In the genomic region with DNA sequence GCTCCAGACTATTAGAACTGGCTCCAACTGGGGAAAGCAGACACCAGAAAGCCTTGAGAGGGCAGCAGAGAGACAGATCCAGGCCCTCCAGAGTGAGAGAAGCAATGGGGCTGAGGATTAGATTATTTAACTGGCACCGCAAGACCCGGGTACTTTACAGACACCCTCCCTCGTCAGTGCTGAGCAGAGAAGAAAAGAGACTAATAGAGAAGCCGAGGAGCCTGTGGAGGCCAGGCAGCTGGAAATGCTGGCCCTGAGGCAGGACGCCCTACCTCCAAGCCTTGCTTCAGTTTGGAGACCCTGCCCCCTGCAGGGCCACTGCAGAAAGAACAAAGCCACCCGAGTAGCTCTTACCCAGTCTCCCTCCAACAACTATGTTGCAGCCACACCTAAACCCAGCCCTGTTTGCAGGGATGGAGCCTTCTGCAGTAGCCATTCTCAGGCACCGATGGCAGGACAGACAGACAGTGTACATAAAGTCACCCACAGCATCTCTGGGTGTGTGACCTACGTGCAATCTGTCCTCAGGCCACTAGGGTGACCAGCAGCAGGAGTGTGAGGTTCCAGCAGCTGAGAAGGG, we compare ENCODE assay signal across 8 mouse cellular contexts.
DNase-seq lines count a peak whose midpoint lies in the region; ATAC-seq lines count a peak whose summit lies in the region.

No protein-coding gene starts in this region.

- DNase-seq in heart, postnatal 10 days: peak; percentile 37 to 46
- DNase-seq in heart, adult 9 months (ENCODE audit: low spot score in 2 of 2): no peak
- DNase-seq in ZHBTc4 (ENCODE audit: low read depth, low spot score) (peak; percentile 79), MN1 (ENCODE audit: low spot score) (no peak)
- DNase-seq in lung, postnatal 25 days (ENCODE audit: low spot score): peak; percentile 21
- DNase-seq in right cerebral cortex, postnatal 4 days: peak; percentile 34

- H3K27me3 ChIP-seq in forebrain, embryonic 15.5 days: no peaks in the 10 kb centered on the region
- H3K27me3 ChIP-seq in kidney, embryonic 16.5 days (ENCODE audit: insufficient read depth, low read length): no peaks in the 10 kb centered on the region

- no peak overlapping the region for H3K9ac ChIP-seq in forebrain, embryonic 15.5 days (replicated peaks)
- H3K9ac ChIP-seq in kidney, embryonic 16.5 days (replicated peaks; ENCODE audit: low read length): no peak overlapping the region

- H3K4me1 ChIP-seq in forebrain, embryonic 15.5 days: no peaks in the 10 kb centered on the region
- H3K4me1 ChIP-seq in kidney, embryonic 16.5 days (ENCODE audit: insufficient read depth, low read length): no peaks in the 10 kb centered on the region

- no peaks in the 10 kb centered on the region for H3K36me3 ChIP-seq in forebrain, embryonic 15.5 days
- no peaks in the 10 kb centered on the region for H3K36me3 ChIP-seq in kidney, embryonic 16.5 days (ENCODE audit: insufficient read depth, low read length)

- intact Hi-C loops in heart, postnatal 10 days (cut with DNase I): no loop called here

- H3K4me2 ChIP-seq in forebrain, embryonic 15.5 days (replicated peaks): no peak overlapping the region
- H3K4me2 ChIP-seq in kidney, embryonic 16.5 days (replicated peaks; ENCODE audit: low read depth, low read length): 0 out of 2 replicates have a peak overlapping the region, but pooled peaks have one; percentile 14

- 12% methylated on average over 8 of the region's 8 CpGs for WGBS in forebrain, embryonic 15.5 days
- WGBS in kidney, embryonic 16.5 days: 30% methylated on average over 8 of the region's 8 CpGs

- no peak overlapping the region for H3K27ac ChIP-seq in forebrain, embryonic 15.5 days (replicated peaks)
- H3K27ac ChIP-seq in kidney, embryonic 16.5 days (ENCODE audit: low read length): no peak overlapping the region

- H3K4me3 ChIP-seq in forebrain, embryonic 15.5 days: no peak overlapping the region
- no peak overlapping the region for H3K4me3 ChIP-seq in kidney, embryonic 16.5 days (ENCODE audit: low read length)

- H3K9me3 ChIP-seq in forebrain, embryonic 15.5 days: no peaks in the 10 kb centered on the region
- no peaks in the 10 kb centered on the region for H3K9me3 ChIP-seq in kidney, embryonic 16.5 days (ENCODE audit: low read length)

- peak; percentile 57; the same call in 1 of the 2 replicates for ATAC-seq in forebrain, embryonic 15.5 days (replicated peaks)
- peak; percentile 66 for ATAC-seq in kidney, embryonic 16.5 days (ENCODE audit: low FRiP score, low TSS enrichment)

Comparison
In these comparisons a context has a peak if more than half of its experiments do, and no peak if none do; other contexts are left out.
1. DNase-seq: peak in heart, postnatal 10 days (2 of 2), ZHBTc4 (single experiment), lung, postnatal 25 days (single experiment) and right cerebral cortex, postnatal 4 days (single experiment); none in heart, adult 9 months (0 of 2) and MN1 (single experiment).